Mouse (Mus musculus): ENCODE data around the gene Tmem198b. TPM values are rescaled to one million over a fixed set of nuclear protein-coding genes. Genes with fewer than 3 reads are reported as not detected.

Gene Tmem198b
- polyA plus RNA-seq, 1 experiment from 2014 or later = 5.7 TPM

DNA sequence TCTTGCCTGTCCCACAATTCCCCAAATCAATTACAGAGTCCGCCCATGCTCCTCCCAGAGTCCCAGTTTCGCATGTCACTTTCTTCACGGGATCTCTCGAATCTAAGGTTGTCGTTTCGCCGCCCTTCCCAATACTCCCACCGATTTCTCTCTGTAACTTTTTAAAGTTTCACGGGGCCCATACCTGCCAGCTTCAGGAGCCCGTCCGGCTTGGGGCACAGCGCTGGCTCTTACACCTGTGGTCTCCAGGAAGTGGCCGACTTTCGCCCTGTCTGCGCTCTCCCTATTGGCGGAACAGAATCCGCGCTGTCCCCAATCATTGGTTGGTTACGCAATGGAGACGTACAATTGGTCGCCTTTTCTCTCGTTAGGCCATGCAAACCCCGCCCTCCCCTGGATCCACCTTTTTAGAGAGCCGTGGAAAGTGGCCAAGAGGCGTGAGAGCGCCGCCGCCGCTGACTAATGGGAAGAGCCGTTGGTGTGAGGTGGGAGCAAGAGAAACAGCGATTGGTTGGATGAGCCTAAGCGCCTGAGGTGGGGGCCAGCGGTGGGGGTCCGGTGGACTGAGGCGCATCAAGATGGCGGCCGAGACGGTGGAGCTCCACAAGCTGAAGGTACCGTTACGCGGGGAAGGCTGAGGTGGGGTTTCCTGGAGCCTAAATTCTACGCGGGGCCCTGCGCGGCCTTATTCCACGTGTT, 17.3 kb upstream of the Tmem198b start, which contains the start of gene Ormdl2:
Gene Ormdl2 (minus strand): TSS at position 288 of the 699 bp plus-strand sequence.
- 0 out of 2 replicates have a peak within 1 kb of the TSS, but pooled peaks have one; percentile 2 for H3K27ac ChIP-seq (ENCODE audit: low read depth, low read length)
- ATAC-seq = peak; percentile 100
- H3K36me3 ChIP-seq (ENCODE audit: control insufficient read depth, insufficient read depth) = peaks cover 28% of the 10 kb centered on the region
- H3K4me2 ChIP-seq (replicated peaks; ENCODE audit: low read depth) = peak within 1 kb of the TSS; percentile 67
- under 1% methylated on average over 46 of the region's 46 CpGs for WGBS
- no peak for TF ChIP-seq CTCF (IDR thresholded peaks at IDR 0.05; ENCODE audit: low read depth)
- H3K27me3 ChIP-seq (replicated peaks; ENCODE audit: control insufficient read depth, insufficient read depth, low read length) = no peaks in the 10 kb centered on the region
- H3K9ac ChIP-seq (ENCODE audit: low read depth, low read length) = peak within 1 kb of the TSS; percentile 57
- H3K4me1 ChIP-seq (replicated peaks; ENCODE audit: control insufficient read depth, insufficient read depth, low read length) = peaks cover 10% of the 10 kb centered on the region; the same call in 1 of the 2 replicates
- no peaks in the 10 kb centered on the region for H3K9me3 ChIP-seq (ENCODE audit: control insufficient read depth)
- peak within 1 kb of the TSS; percentile 67 for H3K4me3 ChIP-seq (ENCODE audit: low read depth, low read length)

DNA sequence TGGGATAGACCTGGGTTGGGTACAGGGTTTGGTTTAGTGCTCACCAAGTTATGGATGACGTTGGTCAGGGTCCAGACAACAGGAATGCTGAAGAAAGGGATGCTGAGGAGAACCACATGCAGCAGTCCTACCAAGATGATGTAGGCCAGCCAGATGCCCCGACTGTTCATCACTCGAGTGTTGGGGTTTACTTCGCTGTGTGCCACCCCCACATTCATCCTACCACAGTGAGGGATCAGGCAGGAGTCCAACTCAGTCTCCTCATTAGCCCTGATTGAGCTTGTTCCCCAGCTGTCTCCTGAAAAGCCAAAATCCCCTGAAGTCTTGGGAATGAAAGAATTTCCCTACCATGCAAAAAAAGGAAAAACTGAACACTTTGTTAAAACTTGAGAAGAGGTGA, 16.0 kb upstream of the Tmem198b start:
- no peak for TF ChIP-seq CTCF (IDR thresholded peaks at IDR 0.05; ENCODE audit: low read depth)
- Histone ChIP-seq H3K36me3 (ENCODE audit: control insufficient read depth, insufficient read depth) (peaks cover 35% of the 10 kb centered on the region), H3K9me3 (ENCODE audit: control insufficient read depth) (no peaks in the 10 kb centered on the region), H3K27me3 (replicated peaks; ENCODE audit: control insufficient read depth, insufficient read depth, low read length) (no peaks in the 10 kb centered on the region), H3K4me2 (replicated peaks; ENCODE audit: low read depth) (no peak overlapping the region), H3K4me3 (ENCODE audit: low read depth, low read length) (no peak overlapping the region), H3K4me1 (replicated peaks; ENCODE audit: control insufficient read depth, insufficient read depth, low read length) (peaks cover 10% of the 10 kb centered on the region; the same call in 1 of the 2 replicates), H3K27ac (ENCODE audit: low read depth, low read length) (no peak overlapping the region), H3K9ac (ENCODE audit: low read depth, low read length) (no peak overlapping the region)
- 84% methylated on average over 4 of the region's 4 CpGs for WGBS
- no peak for ATAC-seq

DNA sequence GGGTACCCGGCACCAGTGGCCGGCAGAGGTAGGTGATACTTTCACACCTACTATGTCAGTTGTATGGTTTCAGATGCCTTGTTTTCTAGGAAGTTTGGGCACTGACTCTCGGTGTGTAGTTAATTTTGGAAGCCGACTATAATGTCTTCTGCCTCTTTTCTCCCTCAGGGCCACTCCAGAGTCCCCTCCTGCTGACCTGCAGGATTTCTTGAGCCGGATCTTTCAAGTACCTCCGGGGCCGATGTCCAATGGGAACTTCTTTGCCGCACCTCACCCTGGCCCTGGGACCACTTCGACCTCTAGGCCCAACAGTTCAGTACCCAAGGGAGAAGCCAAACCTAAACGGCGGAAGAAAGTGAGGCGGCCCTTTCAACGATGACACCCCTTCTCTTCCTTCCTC, 12.9 kb upstream of the Tmem198b start, which contains the start of gene Sarnp:
Gene Sarnp (plus strand): TSS at position 301 of the 400 bp plus-strand sequence.
- no peak for ATAC-seq
- Histone ChIP-seq H3K4me1 (replicated peaks; ENCODE audit: control insufficient read depth, insufficient read depth, low read length) (peaks cover 6% of the 10 kb centered on the region; the same call in 1 of the 2 replicates), H3K9me3 (ENCODE audit: control insufficient read depth) (no peaks in the 10 kb centered on the region), H3K36me3 (ENCODE audit: control insufficient read depth, insufficient read depth) (peaks cover 46% of the 10 kb centered on the region), H3K27me3 (replicated peaks; ENCODE audit: control insufficient read depth, insufficient read depth, low read length) (no peaks in the 10 kb centered on the region), H3K4me2 (replicated peaks; ENCODE audit: low read depth) (no peak within 1 kb of the TSS), H3K4me3 (ENCODE audit: low read depth, low read length) (no peak within 1 kb of the TSS), H3K27ac (ENCODE audit: low read depth, low read length) (no peak within 1 kb of the TSS; the same call in 1 of the 2 replicates), H3K9ac (ENCODE audit: low read depth, low read length) (no peak within 1 kb of the TSS)
- TF ChIP-seq CTCF (IDR thresholded peaks at IDR 0.05; ENCODE audit: low read depth) = no peak
- WGBS = 92% methylated on average over 13 of the region's 13 CpGs

DNA sequence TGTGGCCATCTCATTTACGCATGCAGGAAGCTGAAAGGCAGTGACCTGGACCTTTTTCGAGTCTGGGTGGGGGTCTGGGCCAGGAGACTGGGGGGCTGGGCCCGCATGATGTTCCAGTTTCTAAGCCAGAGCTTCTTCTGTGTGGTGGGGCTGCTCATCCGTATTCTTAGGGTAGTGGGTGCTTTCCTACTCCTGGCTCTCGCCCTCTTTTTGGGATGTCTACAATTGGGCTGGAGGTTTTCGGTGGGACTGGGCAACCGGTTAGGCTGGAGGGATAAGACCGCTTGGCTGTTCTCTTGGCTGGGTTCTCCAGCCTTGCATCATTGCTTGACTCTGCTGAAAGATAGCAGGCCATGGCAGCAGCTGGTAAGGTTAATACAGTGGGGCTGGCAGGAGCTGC, 2.8 kb upstream of the Tmem198b start:
- Histone ChIP-seq H3K4me2 (replicated peaks; ENCODE audit: low read depth) (peak overlapping the region; percentile 97), H3K27ac (ENCODE audit: low read depth, low read length) (no peak overlapping the region), H3K4me3 (ENCODE audit: low read depth, low read length) (peak overlapping the region; percentile 5; the same call in 1 of the 2 replicates), H3K9ac (ENCODE audit: low read depth, low read length) (peak overlapping the region; percentile 78; the same call in 1 of the 2 replicates), H3K27me3 (replicated peaks; ENCODE audit: control insufficient read depth, insufficient read depth, low read length) (no peaks in the 10 kb centered on the region), H3K9me3 (ENCODE audit: control insufficient read depth) (no peaks in the 10 kb centered on the region), H3K4me1 (replicated peaks; ENCODE audit: control insufficient read depth, insufficient read depth, low read length) (peaks cover 16% of the 10 kb centered on the region; the same call in 1 of the 2 replicates), H3K36me3 (ENCODE audit: control insufficient read depth, insufficient read depth) (peaks cover 19% of the 10 kb centered on the region; the same call in 1 of the 2 replicates)
- WGBS = 84% methylated on average over 8 of the region's 8 CpGs
- TF ChIP-seq CTCF (IDR thresholded peaks at IDR 0.05; ENCODE audit: low read depth) = no peak
- ATAC-seq = no peak

DNA sequence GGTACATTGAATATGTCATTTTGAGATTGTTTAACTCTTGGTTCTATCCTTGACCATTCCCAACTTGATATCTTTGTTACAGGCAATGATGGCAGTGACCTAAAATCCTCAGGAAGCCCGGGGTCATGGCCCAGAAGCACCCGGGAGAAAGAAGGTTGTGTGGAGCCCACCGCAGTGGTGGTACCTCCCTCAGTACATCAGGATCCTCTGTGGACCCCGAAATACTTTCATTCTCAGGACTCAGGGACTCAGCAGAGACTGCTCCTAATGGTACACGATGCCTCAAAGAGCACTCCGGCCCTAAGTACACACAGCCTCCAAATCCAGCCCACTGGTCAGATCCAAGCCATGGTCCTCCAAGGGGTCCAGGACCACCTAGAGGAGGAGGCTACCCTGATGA, 1.9 kb upstream of the Tmem198b start:
- Histone ChIP-seq H3K27ac (ENCODE audit: low read depth, low read length) (no peak overlapping the region), H3K4me3 (ENCODE audit: low read depth, low read length) (peak overlapping the region; percentile 81), H3K9ac (ENCODE audit: low read depth, low read length) (peak overlapping the region; percentile 78), H3K9me3 (ENCODE audit: control insufficient read depth) (no peaks in the 10 kb centered on the region), H3K4me1 (replicated peaks; ENCODE audit: control insufficient read depth, insufficient read depth, low read length) (peaks cover 16% of the 10 kb centered on the region; the same call in 1 of the 2 replicates), H3K4me2 (replicated peaks; ENCODE audit: low read depth) (peak overlapping the region; percentile 97), H3K27me3 (replicated peaks; ENCODE audit: control insufficient read depth, insufficient read depth, low read length) (no peaks in the 10 kb centered on the region), H3K36me3 (ENCODE audit: control insufficient read depth, insufficient read depth) (peaks cover 22% of the 10 kb centered on the region; the same call in 1 of the 2 replicates)
- ATAC-seq = no peak
- WGBS = 40% methylated on average over 6 of the region's 6 CpGs
- no peak for TF ChIP-seq CTCF (IDR thresholded peaks at IDR 0.05; ENCODE audit: low read depth)
